Mouse (Mus musculus): ENCODE data around the gene Fgd3.

DNA sequence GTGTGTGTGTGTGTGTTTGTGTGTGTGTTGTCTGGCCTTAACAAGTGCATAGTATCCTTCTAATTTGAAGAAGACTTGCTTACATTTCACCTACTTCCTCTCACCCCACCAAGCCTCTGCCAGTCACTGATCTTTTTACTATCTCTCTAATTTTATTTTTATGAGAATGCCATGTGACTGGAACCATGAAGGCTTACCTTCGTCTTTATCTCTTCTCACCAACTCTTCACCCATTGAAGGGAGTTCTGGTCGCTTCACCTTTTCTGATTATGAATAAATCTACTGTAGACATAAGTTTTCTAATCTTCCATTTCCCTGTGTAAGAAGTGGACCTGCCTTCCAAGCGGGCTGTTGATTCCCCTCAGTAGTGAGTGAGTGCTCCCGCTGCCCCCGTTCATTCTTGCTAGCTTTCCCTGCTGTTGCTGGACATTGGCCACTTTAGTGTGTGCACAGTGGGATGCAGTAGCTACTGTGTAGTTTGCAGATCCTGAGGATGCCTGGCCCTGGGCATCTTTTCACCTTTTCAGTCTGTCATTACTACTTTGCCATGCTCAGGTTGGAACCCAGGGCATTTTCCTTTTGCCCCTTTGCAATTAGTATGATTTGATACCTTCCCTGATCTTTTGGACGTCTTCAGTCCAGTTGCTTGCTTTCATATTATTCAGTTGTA lies 29.9 kb upstream of the Fgd3 start:
- TF ChIP-seq POLR2A (IDR thresholded peaks at IDR 0.05; ENCODE audit: borderline replicate concordance, insufficient read depth, low read length), result no peak
- no peak for TF ChIP-seq CTCF (IDR thresholded peaks at IDR 0.05; ENCODE audit: borderline replicate concordance, insufficient read depth, low read depth, low read length)

Data from cerebellum, adult 2 months (tissue).